Mouse (Mus musculus): ENCODE measurements around the gene Grwd1.

- no peak for TF ChIP-seq CTCF (IDR thresholded peaks at IDR 0.05; ENCODE audit: low read depth)
- TF ChIP-seq EP300 (IDR thresholded peaks at IDR 0.05; ENCODE audit: low read depth): no peak
These were observed 383 bp upstream of the Grwd1 start for GRCm38 (mm10) chr7:45831128-45831525.
